Mouse (Mus musculus): Measurements from ENCODE around the gene Rngtt. TPM values are rescaled to one million over a fixed set of nuclear protein-coding genes. Genes with fewer than 3 reads are reported as not detected.
A peak's percentile ranks its signal among the peaks of the same experiment; 100 is the strongest.

The Rngtt gene
- polyA plus RNA-seq, 1 experiment from 2014 or later, result 34.5 TPM

- no peak for ATAC-seq (ENCODE audit: insufficient number of reproducible peaks, low FRiP score, low TSS enrichment, low read depth)
- WGBS, result 72% methylated on average over 3 of the region's 3 CpGs
- H3K27ac ChIP-seq (replicated peaks; ENCODE audit: low read depth, low read length), result no peak overlapping the region
Measured at GRCm38 (mm10) chr4:33281891-33282685, 28.0 kb upstream of the Rngtt start.

GRCm38 (mm10) chr4:33284083-33284880 lies 25.8 kb upstream of the Rngtt start:
- no peak overlapping the region for H3K4me2 ChIP-seq (ENCODE audit: low read depth, severe bottlenecking)
- 78% methylated on average over 5 of the region's 5 CpGs for WGBS

More at GRCm38 (mm10) chr4:33281891-33282685, 28.0 kb upstream of the Rngtt start:
- no peak overlapping the region for H3K4me3 ChIP-seq (ENCODE audit: low read depth, low read length)
- DNase-seq (ENCODE audit: low spot score), result no peak
- no peaks in the 10 kb centered on the region for H3K27me3 ChIP-seq (ENCODE audit: control insufficient read depth, insufficient read depth, low read length)
- no peak overlapping the region for H3K4me2 ChIP-seq (ENCODE audit: low read depth, severe bottlenecking)
- no peaks in the 10 kb centered on the region for H3K9me3 ChIP-seq (ENCODE audit: control insufficient read depth, low read length)
- H3K4me1 ChIP-seq (ENCODE audit: control insufficient read depth, insufficient read depth, low read length), result no peaks in the 10 kb centered on the region
- H3K36me3 ChIP-seq (ENCODE audit: control insufficient read depth, insufficient read depth, low read length), result no peaks in the 10 kb centered on the region
- H3K9ac ChIP-seq (ENCODE audit: low read length), result no peak overlapping the region

GRCm38 (mm10) chr4:33285448-33285847 lies 24.7 kb upstream of the Rngtt start:
- WGBS, result 84% methylated on average over 8 of the region's 8 CpGs
- H3K27me3 ChIP-seq (ENCODE audit: control insufficient read depth, insufficient read depth, low read length), result no peaks in the 10 kb centered on the region

More at GRCm38 (mm10) chr4:33284083-33284880, 25.8 kb upstream of the Rngtt start:
- DNase-seq (ENCODE audit: low spot score), result no peak
- H3K27ac ChIP-seq (replicated peaks; ENCODE audit: low read depth, low read length), result no peak overlapping the region
- H3K36me3 ChIP-seq (ENCODE audit: control insufficient read depth, insufficient read depth, low read length), result no peaks in the 10 kb centered on the region
- no peak for ATAC-seq (ENCODE audit: insufficient number of reproducible peaks, low FRiP score, low TSS enrichment, low read depth)
- H3K4me1 ChIP-seq (ENCODE audit: control insufficient read depth, insufficient read depth, low read length), result no peaks in the 10 kb centered on the region
- no peaks in the 10 kb centered on the region for H3K9me3 ChIP-seq (ENCODE audit: control insufficient read depth, low read length)
- no peaks in the 10 kb centered on the region for H3K27me3 ChIP-seq (ENCODE audit: control insufficient read depth, insufficient read depth, low read length)
- no peak overlapping the region for H3K9ac ChIP-seq (ENCODE audit: low read length)
- no peak overlapping the region for H3K4me3 ChIP-seq (ENCODE audit: low read depth, low read length)

GRCm38 (mm10) chr4:33289106-33289650 lies 20.9 kb upstream of the Rngtt start:
- Histone ChIP-seq H3K4me2 (ENCODE audit: low read depth, severe bottlenecking) (peak overlapping the region; percentile 18; the same call in 1 of the 2 replicates), H3K4me1 (ENCODE audit: control insufficient read depth, insufficient read depth, low read length) (no peaks in the 10 kb centered on the region), H3K36me3 (ENCODE audit: control insufficient read depth, insufficient read depth, low read length) (no peaks in the 10 kb centered on the region), H3K27ac (replicated peaks; ENCODE audit: low read depth, low read length) (0 out of 2 replicates have a peak overlapping the region, but pooled peaks have one; percentile 30), H3K4me3 (ENCODE audit: low read depth, low read length) (no peak overlapping the region), H3K9ac (ENCODE audit: low read length) (no peak overlapping the region), H3K9me3 (ENCODE audit: control insufficient read depth, low read length) (no peaks in the 10 kb centered on the region), H3K27me3 (ENCODE audit: control insufficient read depth, insufficient read depth, low read length) (no peaks in the 10 kb centered on the region)
- WGBS, result 85% methylated on average over 12 of the region's 12 CpGs
- DNase-seq (ENCODE audit: low spot score) (no peak), ATAC-seq (ENCODE audit: insufficient number of reproducible peaks, low FRiP score, low TSS enrichment, low read depth) (no peak)

More at GRCm38 (mm10) chr4:33285448-33285847, 24.7 kb upstream of the Rngtt start:
- no peak overlapping the region for H3K9ac ChIP-seq (ENCODE audit: low read length)
- no peak overlapping the region for H3K4me2 ChIP-seq (ENCODE audit: low read depth, severe bottlenecking)
- H3K27ac ChIP-seq (replicated peaks; ENCODE audit: low read depth, low read length), result no peak overlapping the region
- ATAC-seq (ENCODE audit: insufficient number of reproducible peaks, low FRiP score, low TSS enrichment, low read depth), result no peak
- no peak overlapping the region for H3K4me3 ChIP-seq (ENCODE audit: low read depth, low read length)
- H3K4me1 ChIP-seq (ENCODE audit: control insufficient read depth, insufficient read depth, low read length), result no peaks in the 10 kb centered on the region
- H3K9me3 ChIP-seq (ENCODE audit: control insufficient read depth, low read length), result no peaks in the 10 kb centered on the region
- no peaks in the 10 kb centered on the region for H3K36me3 ChIP-seq (ENCODE audit: control insufficient read depth, insufficient read depth, low read length)
- DNase-seq (ENCODE audit: low spot score), result no peak

GRCm38 (mm10) chr4:33290002-33290401 lies 20.1 kb upstream of the Rngtt start, which contains the start of gene Pnrc1:
TSS of gene Pnrc1 (minus strand) at chr4:33290163.
- Histone ChIP-seq H3K9ac (ENCODE audit: low read length) (no peak within 1 kb of the TSS; the same call in 1 of the 2 replicates), H3K4me2 (ENCODE audit: low read depth, severe bottlenecking) (peak within 1 kb of the TSS; percentile 18; the same call in 1 of the 2 replicates), H3K4me3 (ENCODE audit: low read depth, low read length) (no peak within 1 kb of the TSS), H3K36me3 (ENCODE audit: control insufficient read depth, insufficient read depth, low read length) (no peaks in the 10 kb centered on the region), H3K27ac (replicated peaks; ENCODE audit: low read depth, low read length) (0 out of 2 replicates have a peak within 1 kb of the TSS, but pooled peaks have one; percentile 30), H3K4me1 (ENCODE audit: control insufficient read depth, insufficient read depth, low read length) (no peaks in the 10 kb centered on the region), H3K27me3 (ENCODE audit: control insufficient read depth, insufficient read depth, low read length) (no peaks in the 10 kb centered on the region), H3K9me3 (ENCODE audit: control insufficient read depth, low read length) (no peaks in the 10 kb centered on the region)
- 72% methylated on average over 3 of the region's 3 CpGs for WGBS
- DNase-seq (ENCODE audit: low spot score) (peak; percentile 38), ATAC-seq (ENCODE audit: insufficient number of reproducible peaks, low FRiP score, low TSS enrichment, low read depth) (peak; percentile 95)

- Histone ChIP-seq H3K4me1 (ENCODE audit: control insufficient read depth, insufficient read depth, low read length) (no peaks in the 10 kb centered on the region), H3K36me3 (ENCODE audit: control insufficient read depth, insufficient read depth, low read length) (no peaks in the 10 kb centered on the region), H3K4me2 (ENCODE audit: low read depth, severe bottlenecking) (no peak overlapping the region), H3K27ac (replicated peaks; ENCODE audit: low read depth, low read length) (no peak overlapping the region), H3K9me3 (ENCODE audit: control insufficient read depth, low read length) (no peaks in the 10 kb centered on the region), H3K4me3 (ENCODE audit: low read depth, low read length) (no peak overlapping the region), H3K9ac (ENCODE audit: low read length) (no peak overlapping the region), H3K27me3 (ENCODE audit: control insufficient read depth, insufficient read depth, low read length) (no peaks in the 10 kb centered on the region)
- ATAC-seq (ENCODE audit: insufficient number of reproducible peaks, low FRiP score, low TSS enrichment, low read depth) (no peak), DNase-seq (ENCODE audit: low spot score) (no peak)
- WGBS, result 57% methylated on average over 4 of the region's 4 CpGs
Measured at GRCm38 (mm10) chr4:33290878-33291277, 19.2 kb upstream of the Rngtt start.

GRCm38 (mm10) chr4:33292409-33293370 lies 17.4 kb upstream of the Rngtt start:
- peak; percentile 90 for DNase-seq (ENCODE audit: low spot score)
- Histone ChIP-seq H3K36me3 (ENCODE audit: control insufficient read depth, insufficient read depth, low read length) (no peaks in the 10 kb centered on the region), H3K9me3 (ENCODE audit: control insufficient read depth, low read length) (no peaks in the 10 kb centered on the region), H3K9ac (ENCODE audit: low read length) (no peak overlapping the region), H3K27me3 (ENCODE audit: control insufficient read depth, insufficient read depth, low read length) (no peaks in the 10 kb centered on the region), H3K4me2 (ENCODE audit: low read depth, severe bottlenecking) (no peak overlapping the region), H3K4me3 (ENCODE audit: low read depth, low read length) (no peak overlapping the region), H3K27ac (replicated peaks; ENCODE audit: low read depth, low read length) (no peak overlapping the region), H3K4me1 (ENCODE audit: control insufficient read depth, insufficient read depth, low read length) (no peaks in the 10 kb centered on the region)
- no peak for ATAC-seq (ENCODE audit: insufficient number of reproducible peaks, low FRiP score, low TSS enrichment, low read depth)
- WGBS, result 24% methylated on average over 16 of the region's 16 CpGs

All from limb, embryonic 11.5 days (tissue).